ENCODE assay signal across 22 mouse cellular contexts in genomic region chr2:173366734-173367133, GRCm38 (mm10).
A peak's percentile ranks its signal among the peaks of the same experiment; 100 is the strongest.
DNase-seq lines count a peak whose midpoint lies in the region; ATAC-seq and TF ChIP-seq lines count a peak whose summit lies in the region.
"Had no signal": no experiment of that assay in that cellular context is flagged by ENCODE, and none has a peak within 500 bp of the region (broad histone marks: within the 10 kb centered on the region; RNA-seq: fewer than 3 reads in every experiment).

No protein-coding gene starts in this region.

- no peaks in the 10 kb centered on the region for H3K36me3 ChIP-seq in embryonic facial prominence, embryonic 15.5 days
- H3K36me3 ChIP-seq in embryonic facial prominence, embryonic 10.5 days (replicated peaks) = no peaks in the 10 kb centered on the region
- no peaks in the 10 kb centered on the region for H3K36me3 ChIP-seq in midbrain, embryonic 11.5 days (ENCODE audit: control insufficient read depth, insufficient read depth, low read length)
- no peaks in the 10 kb centered on the region for H3K36me3 ChIP-seq in midbrain, embryonic 14.5 days (ENCODE audit: control insufficient read depth, insufficient read depth, low read length)
- no peaks in the 10 kb centered on the region for H3K36me3 ChIP-seq in E14TG2a.4 (ENCODE audit: insufficient read depth, low read length)
- no peaks in the 10 kb centered on the region for H3K36me3 ChIP-seq in hindbrain, embryonic 13.5 days
- H3K36me3 ChIP-seq: G1E had no signal

- H3K9me3 ChIP-seq in embryonic facial prominence, embryonic 15.5 days (replicated peaks) = no peaks in the 10 kb centered on the region
- H3K9me3 ChIP-seq in embryonic facial prominence, embryonic 10.5 days = 0 out of 2 replicates have a peak, but pooled peaks cover under 1% of the 10 kb centered on the region
- H3K9me3 ChIP-seq in midbrain, embryonic 11.5 days (ENCODE audit: control insufficient read depth, low read length) = no peaks in the 10 kb centered on the region
- H3K9me3 ChIP-seq in midbrain, embryonic 14.5 days (ENCODE audit: control insufficient read depth, low read length) = no peaks in the 10 kb centered on the region
- H3K9me3 ChIP-seq in E14TG2a.4 (ENCODE audit: low read length) = peaks cover 2% of the 10 kb centered on the region; the same call in 1 of the 2 replicates
- H3K9me3 ChIP-seq in hindbrain, embryonic 13.5 days = no peaks in the 10 kb centered on the region

- peaks cover 38% of the 10 kb centered on the region for H3K4me1 ChIP-seq in embryonic facial prominence, embryonic 15.5 days
- peaks cover 26% of the 10 kb centered on the region for H3K4me1 ChIP-seq in embryonic facial prominence, embryonic 10.5 days
- no peaks in the 10 kb centered on the region; the same call in none of the 2 replicates for H3K4me1 ChIP-seq in midbrain, embryonic 11.5 days (ENCODE audit: control insufficient read depth, insufficient read depth, low read length)
- peaks cover 11% of the 10 kb centered on the region for H3K4me1 ChIP-seq in midbrain, embryonic 14.5 days (ENCODE audit: control insufficient read depth, insufficient read depth, low read length)
- peaks cover 21% of the 10 kb centered on the region for H3K4me1 ChIP-seq in E14TG2a.4 (replicated peaks; ENCODE audit: low read depth, low read length)
- H3K4me1 ChIP-seq in hindbrain, embryonic 13.5 days (replicated peaks) = peaks cover 26% of the 10 kb centered on the region

- WGBS in embryonic facial prominence, embryonic 15.5 days = 68% methylated on average over 11 of the region's 11 CpGs
- WGBS in embryonic facial prominence, embryonic 10.5 days = 77% methylated on average over 11 of the region's 11 CpGs
- WGBS in midbrain, embryonic 11.5 days = 82% methylated on average over 11 of the region's 11 CpGs
- 79% methylated on average over 11 of the region's 11 CpGs for WGBS in midbrain, embryonic 14.5 days
- 71% methylated on average over 11 of the region's 11 CpGs for WGBS in hindbrain, embryonic 13.5 days

- H3K27ac ChIP-seq in embryonic facial prominence, embryonic 15.5 days (replicated peaks) = no peak overlapping the region
- no peak overlapping the region for H3K27ac ChIP-seq in embryonic facial prominence, embryonic 10.5 days (replicated peaks)
- H3K27ac ChIP-seq in midbrain, embryonic 11.5 days (ENCODE audit: low read depth, low read length) = no peak overlapping the region
- H3K27ac ChIP-seq in midbrain, embryonic 14.5 days (replicated peaks; ENCODE audit: low read depth, low read length) = no peak overlapping the region
- no peak overlapping the region for H3K27ac ChIP-seq in hindbrain, embryonic 13.5 days

- no peak overlapping the region for H3K4me3 ChIP-seq in embryonic facial prominence, embryonic 15.5 days (replicated peaks)
- no peak overlapping the region for H3K4me3 ChIP-seq in embryonic facial prominence, embryonic 10.5 days
- H3K4me3 ChIP-seq in midbrain, embryonic 11.5 days (ENCODE audit: low read depth, low read length) = no peak overlapping the region
- no peak overlapping the region for H3K4me3 ChIP-seq in midbrain, embryonic 14.5 days (replicated peaks; ENCODE audit: low read depth, low read length)
- H3K4me3 ChIP-seq in E14TG2a.4 (replicated peaks; ENCODE audit: low read length) = peak overlapping the region; percentile 32; the same call in 1 of the 2 replicates
- H3K4me3 ChIP-seq in hindbrain, embryonic 13.5 days = no peak overlapping the region

- no peak for TF ChIP-seq CTCF in E14TG2a.4 (conservative IDR thresholded peaks at IDR 0.05; ENCODE audit: low read length)

- 0 out of 2 replicates have a peak overlapping the region, but pooled peaks have one; percentile 6 for H3K9ac ChIP-seq in embryonic facial prominence, embryonic 15.5 days
- no peak overlapping the region for H3K9ac ChIP-seq in midbrain, embryonic 11.5 days (ENCODE audit: low read length)
- no peak overlapping the region for H3K9ac ChIP-seq in midbrain, embryonic 14.5 days (replicated peaks; ENCODE audit: low read length)
- H3K9ac ChIP-seq in hindbrain, embryonic 13.5 days = no peak overlapping the region

- no peak overlapping the region for H3K4me2 ChIP-seq in embryonic facial prominence, embryonic 15.5 days (replicated peaks)
- H3K4me2 ChIP-seq in midbrain, embryonic 11.5 days = no peak overlapping the region
- H3K4me2 ChIP-seq in midbrain, embryonic 14.5 days (ENCODE audit: low read length) = no peak overlapping the region
- H3K4me2 ChIP-seq in hindbrain, embryonic 13.5 days = no peak overlapping the region

- H3K27me3 ChIP-seq in embryonic facial prominence, embryonic 15.5 days = no peaks in the 10 kb centered on the region; the same call in none of the 2 replicates
- peaks cover 45% of the 10 kb centered on the region for H3K27me3 ChIP-seq in embryonic facial prominence, embryonic 10.5 days (replicated peaks; ENCODE audit: low read depth, poor library complexity, severe bottlenecking)
- no peaks in the 10 kb centered on the region for H3K27me3 ChIP-seq in midbrain, embryonic 11.5 days (ENCODE audit: control insufficient read depth, insufficient read depth, low read length)
- H3K27me3 ChIP-seq in midbrain, embryonic 14.5 days (ENCODE audit: control insufficient read depth, insufficient read depth, low read length) = no peaks in the 10 kb centered on the region; the same call in 1 of the 2 replicates
- H3K27me3 ChIP-seq in E14TG2a.4 (ENCODE audit: insufficient read depth, low read length) = peaks cover 69% of the 10 kb centered on the region
- 0 out of 2 replicates have a peak, but pooled peaks cover 9% of the 10 kb centered on the region for H3K27me3 ChIP-seq in hindbrain, embryonic 13.5 days
- H3K27me3 ChIP-seq: CH12.LX had no signal

- no peak for DNase-seq in embryonic facial prominence, embryonic 10.5 days (ENCODE audit: low spot score)
- DNase-seq in midbrain, embryonic 11.5 days (ENCODE audit: low spot score, missing footprints) = peak; percentile 69
- DNase-seq in midbrain, embryonic 14.5 days = no peak
- DNase-seq: adrenal gland, adult 2 months; adrenal gland, adult 8-10 months; adrenal gland, postnatal 10 days; adrenal gland, postnatal 14 days; adrenal gland, postnatal 25 days; adrenal gland, postnatal 36 days; B cell, adult 2 months; cerebellum, adult 11 months; cerebellum, adult 11-12 months; cerebellum, adult 18-20 months; cerebellum, adult 2 months had no signal

- ATAC-seq in embryonic facial prominence, embryonic 15.5 days (ENCODE audit: insufficient number of reproducible peaks, low FRiP score, low TSS enrichment, low read depth) = no peak
- ATAC-seq in midbrain, embryonic 11.5 days (ENCODE audit: low FRiP score) = no peak
- ATAC-seq in midbrain, embryonic 14.5 days (ENCODE audit: low FRiP score, low TSS enrichment) = no peak
- ATAC-seq in hindbrain, embryonic 13.5 days (ENCODE audit: low FRiP score) = no peak
- ATAC-seq: activated CD4-positive, CD25-positive, alpha-beta regulatory T cell, adult 4 months; CD4-positive, CD25-positive, alpha-beta regulatory T cell, adult 4 months; Patski had no signal
